Mouse (Mus musculus): ENCODE results near the gene Fermt2.
"Not testable (repeated sequence)": the region's sequence is repeated elsewhere in the genome, so short reads cannot be mapped to it uniquely, and the experiment has no call there.

The Fermt2 gene

GRCm38 (mm10) chr14:45507923-45508322, 22.0 kb downstream of the Fermt2 start:
- DNase-seq (ENCODE audit: low read depth): no peak

GRCm38 (mm10) chr14:45507447-45507846, 22.5 kb downstream of the Fermt2 start:
- no peak for DNase-seq (ENCODE audit: low read depth)

GRCm38 (mm10) chr14:45507032-45507431, 22.9 kb downstream of the Fermt2 start:
- no peak for DNase-seq (ENCODE audit: low read depth)

- no peak for DNase-seq (ENCODE audit: low read depth)
These were observed 23.8 kb downstream of the Fermt2 start for GRCm38 (mm10) chr14:45506165-45506564.

DNA sequence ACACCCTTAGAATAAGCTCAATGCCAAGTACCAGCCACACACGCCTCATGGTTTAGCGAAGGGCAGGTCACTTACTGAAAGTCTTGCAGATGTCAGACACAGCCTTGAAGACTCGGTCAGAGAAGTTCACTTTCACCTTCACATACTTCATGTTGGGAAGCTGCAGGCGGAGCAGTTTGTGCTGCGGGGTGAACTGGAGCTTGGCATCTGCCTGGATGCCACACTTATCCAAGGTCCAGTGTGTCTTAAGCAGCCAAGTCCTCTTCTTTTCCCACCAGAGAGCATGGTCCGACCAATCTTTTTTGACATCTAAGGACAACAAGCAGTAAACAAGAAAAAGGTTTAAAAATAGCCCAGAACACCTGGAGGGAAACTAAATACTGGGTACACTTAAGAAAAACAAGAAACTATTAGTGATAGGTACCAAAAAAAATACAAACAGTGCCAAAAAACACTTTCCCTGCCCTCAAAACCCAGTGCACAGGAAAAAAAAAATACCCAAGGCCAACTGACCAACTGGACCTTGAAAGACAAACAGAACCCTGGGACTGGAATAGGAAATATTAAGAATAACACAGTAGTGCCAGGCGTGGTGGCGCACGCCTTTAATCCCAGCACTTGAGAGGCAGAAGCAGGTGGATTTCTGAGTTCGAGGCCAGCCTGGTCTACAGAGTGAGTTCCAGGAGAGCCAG, 25.4 kb downstream of the Fermt2 start:
- no peak for DNase-seq (ENCODE audit: low read depth)

- no peak for DNase-seq (ENCODE audit: low read depth)
These were observed 26.0 kb downstream of the Fermt2 start for GRCm38 (mm10) chr14:45503934-45504333.

GRCm38 (mm10) chr14:45500052-45500451, 29.9 kb downstream of the Fermt2 start:
- DNase-seq (ENCODE audit: low read depth): no peak

DNA sequence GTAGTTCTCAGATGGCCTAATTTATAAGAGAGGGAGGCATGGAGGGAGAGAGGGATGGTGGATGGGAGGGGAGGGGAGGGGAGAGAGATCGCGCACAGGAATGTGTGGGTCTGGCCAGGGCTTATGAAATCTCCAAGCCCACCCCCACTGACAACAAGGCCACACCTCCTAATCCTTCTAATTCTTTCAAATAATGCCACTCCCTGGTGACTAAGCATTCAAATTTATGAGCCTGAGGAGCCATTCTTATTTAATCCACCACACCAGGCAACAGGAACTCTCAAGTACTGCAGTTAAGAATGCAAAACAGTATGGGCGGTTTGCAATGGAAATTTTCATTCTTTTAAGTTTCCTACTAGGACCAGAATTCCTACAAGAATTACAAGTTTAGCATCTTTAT, 32.8 kb downstream of the Fermt2 start:
- no peak for DNase-seq (ENCODE audit: low read depth)

DNA sequence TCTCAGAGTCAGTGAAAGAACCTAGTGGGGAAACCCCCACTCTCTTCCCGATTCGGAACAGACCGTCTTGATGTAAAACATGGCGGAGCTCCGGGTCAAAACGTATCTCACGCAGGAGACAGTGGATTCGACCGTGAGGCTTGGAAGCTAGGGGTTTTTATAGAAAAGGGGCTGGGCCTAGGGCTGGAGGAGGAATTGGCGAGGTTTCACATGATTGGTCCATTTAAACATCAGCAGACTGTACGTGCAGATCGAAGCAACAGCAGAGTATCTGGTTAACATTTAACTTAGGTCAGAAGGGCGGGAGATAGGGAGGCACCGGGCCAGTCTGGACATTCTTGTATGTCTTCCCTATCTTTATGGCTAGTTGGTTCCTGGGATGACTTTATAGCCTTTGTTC, 34.1 kb downstream of the Fermt2 start:
- DNase-seq (ENCODE audit: low read depth): not testable (repeated sequence)

DNA sequence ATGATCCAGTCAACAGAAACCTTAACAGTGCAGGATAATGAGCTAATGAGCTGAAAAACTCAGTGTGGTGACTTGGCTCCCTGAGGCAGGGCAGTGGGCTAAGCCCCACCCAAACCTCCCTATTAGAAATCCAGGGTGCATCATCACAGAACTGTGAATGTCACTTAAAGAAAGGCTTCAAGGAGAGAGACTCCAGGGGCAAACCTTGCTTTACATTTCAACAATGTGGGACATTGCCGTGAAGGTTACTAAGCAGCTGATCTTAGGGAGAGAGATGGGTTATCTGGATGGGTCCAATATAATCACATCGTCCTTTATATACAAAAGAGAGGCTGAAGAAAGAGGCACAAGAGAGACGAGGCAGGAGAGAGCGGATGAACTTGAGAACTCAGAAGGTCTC, 36.0 kb downstream of the Fermt2 start:
- DNase-seq (ENCODE audit: low read depth): no peak

GRCm38 (mm10) chr14:45492668-45493067, 37.2 kb downstream of the Fermt2 start:
- no peak for DNase-seq (ENCODE audit: low read depth)

- DNase-seq (ENCODE audit: low read depth): no peak
These were observed 37.9 kb downstream of the Fermt2 start for GRCm38 (mm10) chr14:45492038-45492437.

DNA sequence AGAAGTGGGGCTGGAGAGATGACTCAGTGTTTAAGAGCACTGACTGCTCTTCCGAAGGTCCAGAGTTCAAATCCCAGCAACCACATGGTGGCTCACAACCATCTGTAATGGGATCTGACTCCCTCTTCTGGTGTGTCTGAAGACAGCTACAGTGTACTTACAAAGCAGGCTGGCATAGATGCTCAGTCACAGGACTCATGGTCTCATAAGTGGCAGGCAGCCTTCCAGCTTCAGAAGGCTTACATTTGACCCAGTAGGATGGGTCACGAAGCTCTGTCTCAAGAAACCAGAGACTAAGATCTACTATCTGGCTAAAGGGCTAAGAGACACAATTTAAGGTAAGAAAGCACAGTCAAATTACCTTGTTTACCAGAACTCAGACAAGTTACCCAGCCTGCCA, 42.7 kb downstream of the Fermt2 start:
- DNase-seq (ENCODE audit: low read depth): not testable (repeated sequence)

GRCm38 (mm10) chr14:45483361-45483760, 46.6 kb downstream of the Fermt2 start:
- not testable (repeated sequence) for DNase-seq (ENCODE audit: low read depth)

GRCm38 (mm10) chr14:45478977-45479806, 50.7 kb downstream of the Fermt2 start:
- DNase-seq (ENCODE audit: low read depth): no peak

GRCm38 (mm10) chr14:45478515-45478914, 51.4 kb downstream of the Fermt2 start:
- no peak for DNase-seq (ENCODE audit: low read depth)

DNA sequence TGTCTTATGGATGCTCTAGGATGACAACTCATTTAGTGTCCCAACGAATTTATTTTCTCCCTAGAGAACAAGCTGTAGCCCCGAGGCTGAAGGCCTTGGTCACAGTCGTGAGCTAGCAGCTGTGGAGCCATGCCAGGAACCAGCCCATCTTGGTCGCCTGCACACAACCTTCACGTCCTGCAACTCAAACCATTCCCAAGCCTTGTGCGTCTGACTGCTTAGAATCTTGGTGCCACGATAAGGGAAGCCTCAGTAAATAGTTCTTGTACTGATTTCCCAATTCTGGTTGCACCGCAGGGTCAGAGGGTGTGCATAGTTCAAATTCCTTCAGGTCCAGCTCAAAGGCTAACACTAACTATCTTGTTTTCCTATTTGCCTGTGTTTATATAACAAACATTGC, 52.3 kb downstream of the Fermt2 start:
- DNase-seq (ENCODE audit: low read depth): no peak

DNA sequence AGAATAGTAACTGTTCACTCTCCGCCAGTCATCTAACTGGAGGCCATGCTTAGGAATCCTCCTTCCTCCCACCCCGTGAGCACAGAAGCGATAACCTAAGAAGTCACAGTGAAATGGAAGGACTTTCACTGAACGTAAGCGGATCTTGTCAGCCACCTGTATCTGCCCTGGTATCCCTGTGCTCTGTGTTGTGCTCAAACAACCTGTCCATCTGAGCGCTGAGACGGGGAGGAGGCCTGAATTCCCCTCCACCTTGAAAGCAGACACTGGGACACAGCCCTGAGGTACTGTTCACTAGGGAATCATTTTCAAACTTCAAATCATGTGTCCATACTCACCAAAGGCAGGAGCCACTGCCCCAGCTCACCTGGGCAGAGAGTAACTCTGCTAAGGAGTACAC, 52.9 kb downstream of the Fermt2 start:
- DNase-seq (ENCODE audit: low read depth): no peak

GRCm38 (mm10) chr14:45472536-45472935, 57.4 kb downstream of the Fermt2 start:
- no peak for DNase-seq (ENCODE audit: low read depth)

- no peak for DNase-seq (ENCODE audit: low read depth)
These were observed 60.5 kb downstream of the Fermt2 start for GRCm38 (mm10) chr14:45469446-45469845.

- not testable (repeated sequence) for DNase-seq (ENCODE audit: low read depth)
These were observed 63.5 kb downstream of the Fermt2 start for GRCm38 (mm10) chr14:45466371-45466770.

GRCm38 (mm10) chr14:45464036-45465035, 65.6 kb downstream of the Fermt2 start:
- no peak for DNase-seq (ENCODE audit: low read depth)

Data from c-Kit-positive CD71-negative TER-119-negative erythroid progenitor cells, embryonic 14.5 days (primary cell).